Mouse (Mus musculus) bone marrow macrophage, adult 2 months (primary cell): ENCODE results near the gene Fgfr2.

Experiments
- CTCF ChIP-seq: IDR thresholded peaks from 2 replicates; pipeline ENCODE4 v1.5.1; 2012; ENCODE audit warnings: low read depth, mild to moderate bottlenecking, low read length, moderate library complexity
- POLR2A ChIP-seq: IDR thresholded peaks from 2 replicates; pipeline ENCODE4 v1.6.1; 2012; ENCODE audit warnings: mild to moderate bottlenecking, low read depth, low read length, borderline replicate concordance

- TF ChIP-seq CTCF (no peak), POLR2A (no peak)
Observed at GRCm38 (mm10) chr7:131713076-131713475, 1410.1 kb downstream of the Fgfr2 start.
